Mouse (Mus musculus) stomach, embryonic 15.5 days (tissue): ENCODE results near the gene Zcchc3. TPM values are rescaled to one million over a fixed set of nuclear protein-coding genes. Genes with fewer than 3 reads are reported as not detected.

ENCODE experiments used
- ATAC-seq: fragments of 200-750 bp; cut with Nextera tagmentation; 2 replicates; pipeline ENCODE4 v1.8.0; 2017; ENCODE audit warnings: low read depth, moderate number of reproducible peaks, moderate TSS enrichment; ENCODE audit not compliant: insufficient read depth, low FRiP score
- H3K27ac ChIP-seq: fragments of 300-500 bp; sonication (generic); 2 replicates; pipeline ENCODE4 v1.5.1; 2015; ENCODE audit warnings: mild to moderate bottlenecking, inconsistent platforms
- H3K27me3 ChIP-seq: fragments of 300-500 bp; sonication (generic); replicated peaks from 2 replicates; pipeline ENCODE4 v1.6.1; 2015; ENCODE audit warnings: inconsistent platforms
- H3K36me3 ChIP-seq: fragments of 300-500 bp; sonication (generic); 2 replicates; pipeline ENCODE4 v1.6.1; 2015; ENCODE audit warnings: inconsistent platforms
- H3K4me1 ChIP-seq: fragments of 300-500 bp; sonication (generic); 2 replicates; pipeline ENCODE4 v1.6.1; 2015; ENCODE audit warnings: inconsistent platforms
- H3K4me2 ChIP-seq: fragments of 300-500 bp; sonication (generic); 2 replicates; pipeline ENCODE4 v1.6.1; 2015; ENCODE audit warnings: mild to moderate bottlenecking, inconsistent platforms
- H3K4me3 ChIP-seq: fragments of 300-500 bp; sonication (generic); replicated peaks from 2 replicates; pipeline ENCODE4 v1.5.1; 2015; ENCODE audit warnings: inconsistent platforms
- H3K9ac ChIP-seq: fragments of 300-500 bp; sonication (generic); 2 replicates; pipeline ENCODE4 v1.6.1; 2015; ENCODE audit warnings: inconsistent platforms
- H3K9me3 ChIP-seq: fragments of 300-500 bp; sonication (generic); 2 replicates; pipeline ENCODE4 v1.6.1; 2016; ENCODE audit warnings: inconsistent platforms
- WGBS: fragments of 180-500 bp; shearing (Covaris S2); methylation state at CpG from one replicate; pipeline ENCODE4 v1.1.7; 2015; 5-methylcytosine and 5-hydroxymethylcytosine counted together
- polyA plus RNA-seq: library from polyadenylated mRNA; unstranded; fragments of >200 nt; fragmentation: Nextera tagmentation; extraction: Ambion mirVana; gene quantifications from 2 replicates; pipeline ENCODE4 v1.2.1, GENCODE M21; 2015

Gene Zcchc3
- polyA plus RNA-seq, 1 experiment from 2014 or later, result 40.1 TPM

- Histone ChIP-seq H3K9me3 (no peaks in the 10 kb centered on the region), H3K9ac (no peak overlapping the region), H3K27me3 (peaks cover 19% of the 10 kb centered on the region; the same call in 1 of the 2 replicates), H3K36me3 (no peaks in the 10 kb centered on the region), H3K4me3 (no peak overlapping the region), H3K4me2 (peak overlapping the region; percentile 25), H3K27ac (no peak overlapping the region), H3K4me1 (peaks cover 14% of the 10 kb centered on the region; the same call in 1 of the 2 replicates)
- WGBS, result 9% methylated on average over 21 of the region's 21 CpGs
- no peak for ATAC-seq
These were observed 39.0 kb downstream of the Zcchc3 start for GRCm38 (mm10) chr2:152375652-152376344.

DNA sequence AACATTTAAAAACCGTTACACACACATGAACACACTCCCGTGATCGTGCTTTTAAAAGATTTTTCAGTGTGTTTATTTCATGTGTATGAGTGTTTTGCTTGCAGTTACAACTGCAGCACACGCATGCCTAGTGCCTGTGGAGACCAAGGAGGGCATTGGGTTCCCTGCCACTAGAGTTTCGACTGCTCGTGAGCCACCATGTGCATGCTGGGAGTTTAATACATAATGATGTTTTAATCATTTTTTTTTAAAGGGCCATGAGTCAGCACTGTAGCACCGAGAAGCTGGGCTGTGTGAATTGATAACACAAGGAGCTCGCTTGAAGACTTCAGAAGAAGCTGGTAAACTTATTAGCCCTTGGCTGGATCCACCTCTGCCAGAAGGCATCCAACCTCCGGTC lies 41.3 kb downstream of the Zcchc3 start:
- ATAC-seq, result no peak
- H3K9ac ChIP-seq, result no peak overlapping the region
- peaks cover 17% of the 10 kb centered on the region; the same call in 1 of the 2 replicates for H3K4me1 ChIP-seq
- no peak overlapping the region for H3K4me3 ChIP-seq
- H3K9me3 ChIP-seq, result no peaks in the 10 kb centered on the region
- no peak overlapping the region for H3K27ac ChIP-seq
- no peak overlapping the region for H3K4me2 ChIP-seq
- H3K27me3 ChIP-seq, result peaks cover 19% of the 10 kb centered on the region; the same call in 1 of the 2 replicates
- no peaks in the 10 kb centered on the region for H3K36me3 ChIP-seq
- WGBS, result 76% methylated on average over 9 of the region's 9 CpGs

GRCm38 (mm10) chr2:152372661-152373060 lies 42.2 kb downstream of the Zcchc3 start:
- peaks cover 19% of the 10 kb centered on the region; the same call in 1 of the 2 replicates for H3K27me3 ChIP-seq
- H3K4me2 ChIP-seq, result no peak overlapping the region
- ATAC-seq, result no peak
- no peak overlapping the region for H3K27ac ChIP-seq
- no peak overlapping the region for H3K9ac ChIP-seq
- H3K9me3 ChIP-seq, result no peaks in the 10 kb centered on the region
- H3K4me3 ChIP-seq, result no peak overlapping the region
- H3K4me1 ChIP-seq, result peaks cover 18% of the 10 kb centered on the region; the same call in 1 of the 2 replicates
- no peaks in the 10 kb centered on the region for H3K36me3 ChIP-seq
- WGBS, result 59% methylated on average over 4 of the region's 4 CpGs

DNA sequence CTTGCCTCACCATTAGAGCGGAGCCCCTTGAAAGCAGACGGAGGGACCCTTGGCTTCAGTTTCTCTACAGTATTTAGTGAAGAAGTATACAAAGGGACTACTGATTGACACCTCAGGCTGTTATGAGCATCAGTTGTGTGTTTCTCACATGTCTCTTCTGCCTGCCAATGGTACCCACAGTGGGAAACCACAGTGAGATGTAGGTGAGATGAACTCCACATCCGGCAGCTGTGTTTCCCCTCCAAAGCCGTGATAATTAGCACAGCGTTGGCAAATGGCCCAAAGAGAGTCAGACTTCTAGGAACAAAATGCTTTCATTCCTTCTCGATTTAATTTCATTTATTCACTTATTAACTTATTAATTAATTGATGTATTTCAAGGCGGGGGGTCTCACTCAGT lies 42.7 kb downstream of the Zcchc3 start:
- H3K27me3 ChIP-seq, result peaks cover 15% of the 10 kb centered on the region; the same call in 1 of the 2 replicates
- no peaks in the 10 kb centered on the region for H3K9me3 ChIP-seq
- H3K36me3 ChIP-seq, result no peaks in the 10 kb centered on the region
- no peak overlapping the region for H3K4me2 ChIP-seq
- ATAC-seq, result no peak
- peaks cover 18% of the 10 kb centered on the region; the same call in 1 of the 2 replicates for H3K4me1 ChIP-seq
- H3K4me3 ChIP-seq, result no peak overlapping the region
- WGBS, result 80% methylated on average over 7 of the region's 7 CpGs
- no peak overlapping the region for H3K27ac ChIP-seq
- H3K9ac ChIP-seq, result no peak overlapping the region

- ATAC-seq, result no peak
- WGBS, result 29% methylated on average over 14 of the region's 14 CpGs
- H3K9ac ChIP-seq, result no peak overlapping the region
- H3K4me1 ChIP-seq, result peaks cover 7% of the 10 kb centered on the region; the same call in 1 of the 2 replicates
- H3K36me3 ChIP-seq, result no peaks in the 10 kb centered on the region
- no peak overlapping the region for H3K4me3 ChIP-seq
- peak overlapping the region; percentile 34 for H3K4me2 ChIP-seq
- no peak overlapping the region for H3K27ac ChIP-seq
- H3K9me3 ChIP-seq, result no peaks in the 10 kb centered on the region
- H3K27me3 ChIP-seq, result no peaks in the 10 kb centered on the region
These were observed 46.2 kb downstream of the Zcchc3 start for GRCm38 (mm10) chr2:152368532-152369140.

DNA sequence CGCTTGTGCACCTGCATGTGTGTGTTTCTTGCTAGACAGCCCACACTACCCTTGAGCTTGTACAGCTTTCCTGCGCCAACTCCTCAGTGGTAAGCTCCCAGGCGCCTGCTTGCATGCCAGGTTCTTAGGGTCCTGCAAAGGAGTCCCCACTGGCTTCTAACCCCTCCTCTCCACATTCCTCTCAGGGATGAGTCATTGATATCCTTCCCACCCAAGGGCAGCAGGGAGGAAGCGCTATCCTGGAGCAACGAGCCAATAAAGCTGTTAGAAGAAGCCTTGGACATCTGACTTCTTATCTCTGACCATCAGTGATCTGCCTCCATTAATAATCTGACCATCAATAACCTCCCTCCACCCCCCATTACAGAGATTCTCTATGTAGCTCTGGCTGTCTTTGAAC lies 46.9 kb downstream of the Zcchc3 start:
- no peak overlapping the region for H3K4me3 ChIP-seq
- H3K9ac ChIP-seq, result no peak overlapping the region
- H3K27me3 ChIP-seq, result no peaks in the 10 kb centered on the region
- H3K4me2 ChIP-seq, result no peak overlapping the region
- peaks cover 9% of the 10 kb centered on the region; the same call in 1 of the 2 replicates for H3K4me1 ChIP-seq
- no peaks in the 10 kb centered on the region for H3K36me3 ChIP-seq
- ATAC-seq, result no peak
- no peaks in the 10 kb centered on the region for H3K9me3 ChIP-seq
- no peak overlapping the region for H3K27ac ChIP-seq
- WGBS, result 63% methylated on average over 5 of the region's 5 CpGs

DNA sequence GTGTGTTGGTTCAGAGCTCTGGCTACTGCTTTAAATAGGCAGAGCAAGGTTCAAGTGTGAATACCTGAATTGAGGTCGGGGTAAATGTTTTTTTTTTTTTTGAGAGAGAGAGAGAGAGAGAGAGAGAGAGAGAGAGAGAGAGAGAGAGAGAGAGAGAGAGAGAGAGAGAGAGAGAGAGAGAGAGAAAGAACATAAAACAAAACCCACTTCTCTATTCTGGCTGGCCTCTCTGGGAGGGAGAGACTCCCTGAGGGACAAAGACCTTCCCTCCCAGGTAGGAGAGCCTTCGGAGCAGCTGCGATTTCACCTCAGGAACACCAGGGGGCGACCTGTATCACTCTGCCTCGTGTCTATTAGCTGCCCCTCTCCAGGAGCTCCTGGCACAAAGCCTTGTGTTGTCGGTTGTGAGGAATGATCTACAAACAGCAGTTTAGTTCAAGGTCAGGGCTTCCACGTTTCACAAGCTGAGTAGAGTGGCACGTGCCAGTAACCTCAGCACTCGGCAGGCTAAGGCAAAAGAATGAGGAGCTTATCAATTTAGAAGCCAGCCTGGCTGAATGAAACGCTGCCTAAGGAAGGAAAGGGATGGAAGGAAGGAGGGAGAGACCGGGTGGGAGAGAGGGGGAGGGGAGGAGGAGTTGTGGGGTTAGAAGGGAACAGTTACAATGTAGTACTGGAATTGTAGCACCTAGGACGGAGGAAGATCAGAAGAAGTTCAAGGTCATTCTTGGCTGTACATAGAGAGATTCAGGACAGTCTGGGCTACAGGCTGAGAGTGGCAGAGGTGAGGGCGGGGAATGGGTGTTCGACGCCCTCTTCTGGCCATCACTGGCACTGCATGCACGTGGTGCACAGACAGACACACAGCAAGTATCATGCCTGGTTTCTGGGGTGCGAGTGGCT lies 51.3 kb downstream of the Zcchc3 start:
- H3K9me3 ChIP-seq, result no peaks in the 10 kb centered on the region
- no peak overlapping the region for H3K9ac ChIP-seq
- ATAC-seq, result peak; percentile 75
- no peaks in the 10 kb centered on the region for H3K27me3 ChIP-seq
- H3K36me3 ChIP-seq, result no peaks in the 10 kb centered on the region
- H3K27ac ChIP-seq, result peak overlapping the region; percentile 63
- peaks cover 8% of the 10 kb centered on the region; the same call in 1 of the 2 replicates for H3K4me1 ChIP-seq
- 11% methylated on average over 17 of the region's 17 CpGs for WGBS
- H3K4me3 ChIP-seq, result 0 out of 2 replicates have a peak overlapping the region, but pooled peaks have one; percentile 9
- H3K4me2 ChIP-seq, result peak overlapping the region; percentile 45

Other genes starting within 250 kb of the Zcchc3 start
- 75.3 and 89.8 TPM in 2 replicates for gene Csnk2a1, start 188.2 kb downstream of the Zcchc3 start, polyA plus RNA-seq
- gene Tbc1d20, start 121.2 kb downstream of the Zcchc3 start, polyA plus RNA-seq, result 37.8 and 39.8 TPM in 2 replicates
- gene Rbck1, start 82.4 kb downstream of the Zcchc3 start, polyA plus RNA-seq, result 81.9 and 86.5 TPM in 2 replicates
- gene Trib3, start 71.0 kb downstream of the Zcchc3 start, polyA plus RNA-seq, result 2.1 and 2.2 TPM in 2 replicates
- gene Nrsn2, start 38.4 kb downstream of the Zcchc3 start, polyA plus RNA-seq, result 2.0 and 2.3 TPM in 2 replicates
- gene Sox12, start 17.0 kb downstream of the Zcchc3 start, polyA plus RNA-seq, result 7.2 and 8.0 TPM in 2 replicates
- gene 6820408C15Rik, start 560 bp upstream of the Zcchc3 start, polyA plus RNA-seq, result 0.52 and 0.85 TPM in 2 replicates
- not detected in 2 replicates for gene Defb23, start 49.6 kb upstream of the Zcchc3 start, polyA plus RNA-seq
- not detected in 2 replicates for gene Defb20, start 62.0 kb upstream of the Zcchc3 start, polyA plus RNA-seq
- gene Defb22, start 75.1 kb upstream of the Zcchc3 start, polyA plus RNA-seq, result not detected in 2 replicates
- not detected in 2 replicates for gene Defb26, start 96.7 kb upstream of the Zcchc3 start, polyA plus RNA-seq
- not detected in 2 replicates for gene Defb28, start 103.2 kb upstream of the Zcchc3 start, polyA plus RNA-seq
- not detected in 2 replicates for gene Defb29, start 125.1 kb upstream of the Zcchc3 start, polyA plus RNA-seq
- gene Gm17416, start 154.3 kb upstream of the Zcchc3 start, polyA plus RNA-seq, result not detected in 2 replicates
- not detected in 2 replicates for gene Defb21, start 157.7 kb upstream of the Zcchc3 start, polyA plus RNA-seq
- not detected in 2 replicates for gene Defb19, start 165.3 kb upstream of the Zcchc3 start, polyA plus RNA-seq
- not detected in 2 replicates for gene Defb45, start 184.4 kb upstream of the Zcchc3 start, polyA plus RNA-seq
- gene Defb36, start 189.3 kb upstream of the Zcchc3 start, polyA plus RNA-seq, result not detected in 2 replicates
- 1.2 and 1.6 TPM in 2 replicates for gene Defb25, start 208.0 kb upstream of the Zcchc3 start, polyA plus RNA-seq
- 19.1 and 22.7 TPM in 2 replicates for gene Rem1, start 211.9 kb upstream of the Zcchc3 start, polyA plus RNA-seq